Mouse (Mus musculus): Measurements from ENCODE around the gene Mto1.

- TF ChIP-seq POLR2A (IDR thresholded peaks at IDR 0.05; ENCODE audit: borderline replicate concordance, extremely low read depth, insufficient read depth, insufficient read length, poor library complexity, severe bottlenecking) = no peak
- no peak for TF ChIP-seq CTCF (IDR thresholded peaks at IDR 0.05; ENCODE audit: borderline replicate concordance, extremely low read depth, insufficient read depth, insufficient read length)
Measured at GRCm38 (mm10) chr9:78474270-78474669, 26.3 kb downstream of the Mto1 start.
